Mouse (Mus musculus): ENCODE data around the gene Fst. TPM values are rescaled to one million over a fixed set of nuclear protein-coding genes. Genes with fewer than 3 reads are reported as not detected.

Gene Fst
- polyA plus RNA-seq, 1 experiment, result 1.4 TPM

DNA sequence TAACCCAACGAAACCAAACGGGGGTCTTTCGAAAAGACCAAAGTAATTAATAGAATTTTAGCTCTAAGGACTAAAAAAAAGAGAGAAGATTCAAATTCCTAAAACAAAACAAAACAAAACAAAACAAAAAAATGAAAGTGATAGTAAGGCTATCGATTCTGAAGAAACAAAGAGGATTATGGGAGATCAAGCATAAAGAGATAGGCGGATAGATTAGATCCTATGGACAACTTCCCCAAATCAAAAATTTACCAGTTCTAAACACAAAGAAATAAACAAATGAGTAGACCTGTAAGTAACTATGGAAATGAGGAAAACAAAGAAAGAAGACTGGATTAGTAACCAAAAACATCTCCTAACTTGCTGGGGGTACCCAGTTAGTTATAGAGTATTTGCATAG lies 33.5 kb downstream of the Fst start:
- no peak for DNase-seq (ENCODE audit: low read depth, low spot score)
- 93% methylated on average over 5 of the region's 5 CpGs for WGBS

DNA sequence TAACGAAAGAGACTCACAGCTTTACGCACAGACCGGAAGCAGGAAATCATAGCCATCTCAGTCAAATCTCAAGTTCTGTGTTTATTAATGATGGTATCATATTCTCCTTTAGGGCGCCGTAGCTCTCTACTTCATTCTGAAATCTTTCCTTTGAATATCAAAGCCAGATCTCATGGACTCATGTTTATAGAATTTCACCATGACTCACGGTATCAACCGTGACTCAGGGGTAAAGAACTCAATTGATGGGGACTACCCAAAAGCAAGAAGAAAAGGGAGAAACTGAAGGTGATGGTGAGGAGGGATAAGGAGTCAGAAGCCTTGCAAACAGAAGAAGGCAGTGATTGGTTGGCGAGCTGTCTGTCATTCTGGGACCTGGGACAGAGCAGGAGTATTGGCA lies 38.5 kb downstream of the Fst start:
- 71% methylated on average over 8 of the region's 8 CpGs for WGBS
- no peak for DNase-seq (ENCODE audit: low read depth, low spot score)

DNA sequence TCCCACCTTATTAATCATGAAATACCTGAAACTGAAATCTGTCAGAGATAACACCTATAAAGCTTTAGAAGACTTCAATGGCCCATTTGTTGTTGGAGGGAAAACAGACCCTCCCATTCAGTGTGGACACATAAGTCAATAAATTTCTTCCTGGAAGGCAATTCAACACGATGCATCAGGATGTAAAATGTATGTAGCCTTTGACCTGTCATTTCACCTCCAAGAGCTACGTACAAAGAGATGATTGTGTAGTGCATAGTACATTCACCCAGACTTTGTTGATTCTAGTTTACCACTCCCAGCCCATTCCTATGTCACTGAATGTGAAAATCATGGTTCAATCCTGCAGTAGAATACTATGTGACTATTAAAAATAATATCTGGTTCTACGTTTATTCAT lies 39.4 kb downstream of the Fst start:
- WGBS, result 29% methylated on average over 3 of the region's 3 CpGs
- DNase-seq (ENCODE audit: low read depth, low spot score), result peak; percentile 24

DNA sequence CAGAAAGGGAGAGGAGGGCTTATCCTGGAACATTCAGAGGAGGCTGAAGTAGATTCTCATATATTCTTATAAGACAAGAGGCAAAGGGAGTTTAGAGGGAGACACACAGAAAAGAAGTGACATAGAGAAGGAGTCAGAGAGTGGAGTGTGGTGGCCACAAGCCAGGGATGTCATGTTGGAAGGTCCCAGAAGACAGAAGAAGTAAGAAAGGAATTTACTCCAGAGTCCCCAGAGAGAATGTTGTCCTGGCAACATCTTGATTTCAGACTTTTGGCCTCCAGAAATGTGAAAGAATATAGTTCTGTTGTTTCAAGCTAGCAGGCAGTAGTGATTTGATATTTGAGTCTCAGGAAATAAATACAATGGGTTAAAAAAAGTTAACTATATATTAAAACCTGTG lies 46.4 kb downstream of the Fst start:
- DNase-seq (ENCODE audit: low read depth, low spot score), result no peak

DNA sequence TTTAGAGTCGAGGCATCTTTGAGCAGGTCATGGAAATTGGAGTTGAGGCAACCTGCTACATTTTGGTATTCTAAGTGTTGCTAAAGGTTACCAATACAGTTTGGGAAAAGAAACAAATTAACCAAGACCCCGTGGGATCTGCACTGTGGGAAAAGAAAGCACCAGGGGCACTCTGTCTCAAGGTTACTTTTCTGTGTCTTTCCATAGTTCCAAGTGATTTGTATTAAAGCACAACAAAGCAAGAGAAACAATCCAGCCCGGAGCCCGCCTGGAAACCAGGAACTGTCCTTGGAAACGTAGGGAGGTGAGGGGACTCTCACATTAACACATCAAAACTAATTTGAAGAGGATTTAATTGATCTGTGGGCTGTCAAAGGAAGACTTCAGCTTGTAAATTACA lies 51.9 kb downstream of the Fst start:
- 45% methylated on average over 5 of the region's 5 CpGs for WGBS
- DNase-seq (ENCODE audit: low read depth, low spot score), result no peak

DNA sequence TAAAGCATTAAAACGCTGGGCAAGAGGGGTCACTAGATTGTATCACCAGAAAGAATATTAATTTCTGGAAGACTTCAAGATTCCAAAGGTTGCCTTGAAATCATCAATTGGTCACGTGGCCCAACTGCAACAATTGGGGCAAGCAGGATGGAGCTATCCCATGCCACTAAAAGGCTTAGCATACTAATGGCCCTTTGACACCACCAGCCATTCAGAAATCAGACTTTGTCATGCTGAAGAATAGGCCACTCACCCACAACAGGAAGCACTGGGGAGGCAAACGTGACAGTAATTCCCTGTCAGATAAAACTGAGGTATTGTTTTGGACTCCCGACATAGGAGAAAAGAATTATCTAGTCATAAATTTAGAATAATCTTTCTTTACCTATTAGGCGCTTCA lies 52.3 kb downstream of the Fst start:
- WGBS, result 55% methylated on average over 5 of the region's 5 CpGs
- no peak for DNase-seq (ENCODE audit: low read depth, low spot score)

DNA sequence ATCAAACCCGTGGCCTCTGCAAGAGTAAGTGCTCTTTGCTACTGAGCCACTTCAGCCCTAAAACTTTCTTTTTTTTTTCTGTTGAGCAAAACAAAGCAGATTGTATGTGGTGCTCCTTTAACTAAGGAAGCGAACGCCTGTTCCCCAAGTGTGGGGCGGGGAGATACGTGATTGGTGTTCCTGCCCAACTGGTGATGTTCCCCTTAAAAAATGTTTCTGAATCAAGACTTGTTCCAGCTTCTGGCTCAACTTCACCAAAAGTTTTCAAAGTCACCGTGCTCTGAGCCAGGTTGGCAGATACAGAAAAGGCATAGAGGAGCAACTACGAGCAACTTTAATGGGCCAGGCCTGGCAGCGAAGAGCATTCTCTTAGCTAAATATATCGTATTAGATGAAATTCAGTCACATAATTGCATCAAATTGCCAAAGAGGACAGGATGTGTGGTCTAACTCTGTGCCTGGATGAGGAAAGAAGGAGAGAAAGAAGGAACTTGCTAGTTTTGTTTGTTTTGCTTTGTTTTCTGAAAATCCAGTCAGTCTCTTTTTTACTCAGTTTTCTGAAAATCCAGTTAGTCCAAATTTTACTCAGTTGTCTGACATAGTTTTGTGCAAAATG lies 53.5 kb downstream of the Fst start:
- 85% methylated on average over 9 of the region's 9 CpGs for WGBS
- no peak for DNase-seq (ENCODE audit: low read depth, low spot score)

Other genes starting within 250 kb of the Fst start
- 55.4 and 59.4 TPM in 2 replicates for gene Ndufs4, start 70.7 kb downstream of the Fst start, polyA plus RNA-seq (2012; rRNA removed)

All from large intestine, adult 2 months (tissue).